Mouse (Mus musculus) megakaryocyte, embryonic 14.5 days (primary cell): Measurements from ENCODE around the gene Eid1.

Experiments
- FLI1 ChIP-seq: IDR thresholded peaks from 2 replicates; pipeline ENCODE4 v1.6.1; 2012; ENCODE audit warnings: low read length, inconsistent platforms, mixed read lengths
- GATA1 ChIP-seq: IDR thresholded peaks from 3 replicates; pipeline ENCODE4 v1.6.1; 2012; ENCODE audit warnings: mixed read lengths, low read length, inconsistent platforms, borderline replicate concordance

DNA sequence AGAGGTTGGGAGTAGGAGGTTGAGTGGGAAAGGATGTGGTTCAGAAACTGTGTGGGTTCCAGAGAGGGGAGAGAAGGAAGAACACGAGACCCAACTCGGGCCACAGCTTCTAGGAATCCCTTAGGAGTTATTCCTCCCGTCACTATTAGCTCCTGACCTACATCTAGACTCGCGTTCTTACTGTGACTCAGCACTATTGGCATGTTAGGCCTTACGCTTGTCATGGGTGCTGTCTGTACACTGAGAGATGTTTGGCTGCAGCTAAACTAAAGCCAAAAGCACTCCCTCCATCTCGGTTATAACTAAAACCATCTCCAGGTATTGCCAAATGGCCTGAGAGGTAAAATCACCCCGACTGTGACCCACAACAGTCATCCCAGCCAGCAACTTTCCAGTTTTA, 43.7 kb downstream of the Eid1 start:
- no peak for TF ChIP-seq GATA1
- no peak for TF ChIP-seq FLI1
